Mouse (Mus musculus) forelimb bud, embryonic 11.5 days (tissue): ENCODE measurements at regions not wholly inside any gene's neighbourhood (a gene's known extent, or its start where the extent isn't known, plus 50 kb on each side); places are given as distances from the start of the nearest gene placed in this dataset.
"Not testable (repeated sequence)": the region's sequence is repeated elsewhere in the genome, so short reads cannot be mapped to it uniquely, and the experiment has no call there.

Source experiments
- DNase-seq: peaks from one replicate; pipeline ENCODE4 v3.0.0-alpha.2; 2012; ENCODE audit warnings: low read depth, low spot score

DNA sequence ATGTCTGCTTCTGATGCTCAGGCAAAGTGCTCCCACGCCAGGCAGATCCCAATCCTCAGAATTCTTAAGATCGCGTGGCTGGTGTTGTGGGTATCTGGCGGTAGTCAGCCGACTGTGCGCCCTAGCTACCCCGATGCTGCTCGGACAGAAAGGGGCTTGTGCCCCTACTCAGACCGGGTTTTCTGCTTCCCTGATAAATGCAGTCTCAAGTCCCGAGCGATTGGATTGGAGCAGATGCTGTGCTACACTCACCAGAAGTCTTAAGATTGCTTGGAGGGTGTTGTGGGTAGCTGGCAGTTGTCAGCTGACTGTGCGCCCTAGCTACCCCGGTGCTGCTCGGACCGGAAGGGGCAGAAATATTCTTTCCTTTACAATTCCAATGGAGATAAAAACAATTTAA lies 99.3 kb downstream of the Gm7489 start:
- not testable (repeated sequence) for DNase-seq

DNA sequence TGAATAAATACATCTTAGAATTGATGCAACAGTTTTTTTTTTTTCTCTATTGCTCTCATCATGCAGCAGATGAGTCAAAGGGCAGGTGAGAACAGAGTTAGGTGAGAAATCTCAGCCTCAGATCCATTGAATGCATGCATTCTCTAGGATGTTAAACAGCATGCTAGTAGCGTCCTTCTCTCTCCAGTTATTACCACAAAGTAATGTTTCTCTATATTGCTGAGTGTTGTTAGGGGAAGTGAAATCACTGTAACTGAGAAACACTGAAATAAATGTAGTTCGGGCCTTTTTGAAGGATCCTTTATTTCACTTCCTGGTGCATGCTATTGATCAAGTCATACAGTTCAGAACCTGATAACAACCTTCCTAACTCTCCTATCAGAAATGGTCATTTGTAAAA lies 105.2 kb downstream of the Gm7489 start:
- no peak for DNase-seq

DNA sequence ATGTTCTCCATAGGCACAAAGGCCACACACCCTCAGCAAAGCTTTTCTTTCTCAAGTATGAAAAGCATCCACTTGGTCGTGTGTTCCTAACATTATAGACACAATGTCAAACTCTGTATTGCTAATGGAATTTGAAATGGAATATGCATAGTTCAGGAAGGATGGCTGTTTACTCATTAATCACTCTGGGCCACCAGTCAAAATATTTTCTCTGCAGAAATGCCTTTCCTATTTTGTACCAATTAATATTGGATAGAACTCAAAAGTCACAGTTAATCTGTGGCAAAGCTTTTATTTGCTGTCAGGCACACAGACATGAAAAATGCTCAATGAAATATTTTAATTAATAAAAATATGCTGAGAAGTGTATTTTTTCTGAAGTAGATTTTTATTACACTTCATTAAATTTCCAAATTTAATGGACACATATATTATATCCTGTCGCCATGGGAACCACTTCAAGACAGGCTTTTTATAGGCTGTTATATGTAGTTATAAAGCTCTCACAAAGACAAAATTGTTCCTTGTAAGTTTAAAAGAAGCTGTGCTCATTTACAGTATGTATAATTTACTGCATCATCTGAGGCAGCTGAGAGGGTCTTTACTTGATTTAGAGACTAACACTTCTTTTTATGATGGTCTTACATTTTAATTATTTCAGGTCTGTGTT lies 110.6 kb downstream of the Gm7489 start:
- DNase-seq: peak; percentile 40

DNA sequence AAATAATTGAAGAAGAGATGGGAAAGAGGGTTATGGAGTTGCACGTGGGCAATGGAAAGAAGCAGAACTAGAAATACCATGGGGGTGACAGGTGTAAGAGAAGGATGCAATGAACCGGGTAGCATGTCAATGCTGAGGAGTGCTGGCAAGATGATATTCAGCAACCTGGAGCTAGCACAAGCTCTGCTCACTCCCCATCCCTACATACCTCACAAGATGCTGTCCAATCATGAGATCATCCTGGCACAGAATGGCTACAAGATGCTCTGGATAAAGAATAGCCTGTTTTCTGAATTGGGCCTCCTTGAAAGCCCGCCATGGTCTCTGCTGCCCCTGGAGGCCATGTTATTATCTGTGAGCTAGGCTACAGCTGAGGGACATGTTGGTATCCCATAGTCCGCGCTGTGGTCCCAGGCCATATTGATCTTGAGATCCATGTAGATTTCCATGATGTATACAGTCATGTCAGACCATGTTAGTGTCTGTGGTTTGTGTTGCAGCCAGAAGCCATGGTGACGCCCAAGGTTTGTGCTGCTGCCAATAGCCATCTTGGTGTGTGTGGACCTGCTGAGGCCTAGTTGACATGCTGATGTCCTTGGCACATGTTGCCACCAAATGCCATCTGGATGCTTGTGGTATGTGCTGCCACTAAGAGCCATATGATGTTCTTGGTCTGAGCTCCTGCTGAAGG lies 114.0 kb downstream of the Gm7489 start:
- DNase-seq: no peak

DNA sequence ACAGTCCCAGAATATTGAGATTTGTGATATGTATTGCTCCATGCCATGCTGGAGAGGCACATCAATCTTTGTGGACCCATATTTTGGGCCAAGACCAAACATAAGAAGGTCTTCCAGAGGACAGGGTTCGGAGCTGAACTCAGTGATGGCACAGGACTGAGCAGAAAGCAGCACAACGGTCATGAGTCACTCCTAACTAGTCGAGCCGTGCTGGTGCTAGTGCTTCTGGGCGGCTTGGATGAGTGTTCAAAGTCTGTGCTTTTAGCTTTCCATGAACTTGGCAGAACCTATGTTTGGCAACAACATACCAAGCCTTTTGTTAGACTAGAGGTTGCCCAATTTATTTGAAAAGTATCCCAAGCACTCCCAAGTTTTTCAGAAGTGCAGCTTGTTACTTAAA lies 149.1 kb downstream of the Gm7489 start:
- DNase-seq: no peak

DNA sequence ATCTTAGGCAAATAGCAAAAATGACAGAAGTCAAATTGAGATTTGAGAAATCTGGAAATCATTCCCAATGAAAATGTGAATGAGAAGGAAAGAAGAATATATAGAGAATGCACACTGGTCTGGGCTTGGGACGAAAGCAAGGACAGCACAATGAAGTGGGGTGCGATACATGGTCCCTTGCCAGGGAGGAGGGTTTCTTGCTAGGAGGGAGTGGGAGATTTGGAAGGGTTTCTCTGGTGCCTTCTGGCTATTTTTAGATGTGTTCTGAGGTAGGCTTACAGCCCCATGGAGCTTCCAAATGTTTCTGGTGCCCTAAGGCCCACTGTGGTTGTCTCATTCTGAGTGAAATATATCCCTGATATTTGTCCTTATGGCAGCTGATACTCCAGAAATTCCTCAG lies 166.0 kb downstream of the Gm7489 start:
- no peak for DNase-seq

DNA sequence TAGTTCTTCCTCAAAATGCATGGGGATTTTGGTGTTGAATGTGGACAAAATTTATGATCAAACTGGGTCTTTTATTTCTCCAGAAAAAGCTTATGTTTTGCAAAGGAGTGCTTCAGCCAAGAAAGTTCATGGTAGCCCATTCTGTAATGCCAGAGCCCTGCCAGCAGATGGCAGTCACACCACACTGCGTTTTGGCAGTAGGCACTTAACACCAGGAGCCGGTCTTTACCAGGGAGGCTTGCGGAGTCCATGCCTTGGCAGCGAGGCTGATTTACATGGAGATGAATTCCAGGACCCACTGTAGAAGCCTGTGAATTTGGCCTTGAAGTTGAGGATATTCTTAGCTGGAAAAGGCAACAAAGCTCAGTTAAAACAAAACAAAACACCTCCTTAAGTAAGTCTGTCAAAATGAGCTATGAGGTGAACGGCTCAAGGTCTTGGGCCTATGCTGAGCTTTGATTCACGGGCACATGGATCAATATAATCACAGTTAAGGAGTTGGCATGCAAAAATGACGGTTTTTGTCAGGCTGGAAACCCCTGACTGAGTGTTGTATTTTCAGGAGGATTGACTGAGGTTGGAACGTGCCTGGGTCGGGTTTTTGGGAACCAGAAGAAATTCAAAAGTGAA lies 185.4 kb downstream of the Gm7489 start:
- peak; percentile 80 for DNase-seq

DNA sequence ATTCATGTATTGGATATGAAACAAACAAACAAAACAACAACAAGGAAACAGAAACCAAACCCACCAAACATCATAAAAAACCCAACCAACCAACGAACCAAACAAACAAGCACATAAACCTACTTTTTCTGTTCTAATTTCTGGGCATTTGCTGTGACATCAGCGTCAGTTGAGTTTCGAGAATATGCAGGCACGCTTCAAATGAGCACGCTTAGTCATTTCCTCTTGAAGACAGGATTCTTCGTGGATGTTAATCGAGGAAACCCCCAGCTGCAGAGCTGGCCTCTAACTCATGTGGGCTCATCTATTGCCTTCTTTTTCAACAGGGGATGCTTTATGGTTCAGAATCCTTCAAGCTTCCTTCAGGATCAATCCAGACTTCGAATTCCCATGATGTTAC lies 187.0 kb downstream of the Gm7489 start:
- DNase-seq: no peak

DNA sequence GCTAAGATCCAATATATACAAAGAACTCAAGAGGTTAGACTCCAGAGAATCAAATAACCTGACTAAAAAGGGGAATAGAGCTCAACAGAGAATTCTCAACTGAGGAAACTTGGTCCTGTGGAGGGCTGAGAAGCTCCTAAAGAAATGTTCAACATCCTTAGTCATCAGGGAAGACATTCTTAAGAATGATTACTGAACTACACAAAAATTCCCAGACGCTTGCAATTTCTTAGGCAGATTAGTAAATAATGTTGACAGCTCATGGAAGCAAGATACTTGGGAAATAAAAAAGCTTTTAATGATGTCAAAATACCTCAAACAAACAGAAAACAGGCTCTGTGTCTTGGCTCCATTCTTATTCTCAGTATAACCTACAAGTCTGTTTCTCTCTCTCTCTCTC lies 206.6 kb downstream of the Gm7489 start:
- no peak for DNase-seq

DNA sequence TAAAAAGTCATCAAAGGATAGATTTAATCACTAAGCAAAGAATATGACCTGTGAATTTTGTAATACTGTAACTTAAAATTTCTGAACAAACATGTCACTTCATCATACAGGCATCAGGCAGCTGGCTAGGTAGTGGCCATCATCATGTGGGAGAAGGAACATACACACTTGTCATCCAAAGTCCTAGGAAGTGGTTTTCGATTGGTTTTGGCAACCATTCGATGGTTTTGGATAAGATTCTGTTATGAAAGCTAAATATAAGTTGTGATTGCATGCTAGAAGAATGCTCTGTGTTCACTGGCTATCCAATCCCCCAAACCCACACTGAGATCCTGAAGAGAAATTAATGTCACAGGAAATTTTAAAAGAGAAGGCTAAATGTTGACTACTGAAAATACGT lies 207.7 kb downstream of the Gm7489 start:
- no peak for DNase-seq

DNA sequence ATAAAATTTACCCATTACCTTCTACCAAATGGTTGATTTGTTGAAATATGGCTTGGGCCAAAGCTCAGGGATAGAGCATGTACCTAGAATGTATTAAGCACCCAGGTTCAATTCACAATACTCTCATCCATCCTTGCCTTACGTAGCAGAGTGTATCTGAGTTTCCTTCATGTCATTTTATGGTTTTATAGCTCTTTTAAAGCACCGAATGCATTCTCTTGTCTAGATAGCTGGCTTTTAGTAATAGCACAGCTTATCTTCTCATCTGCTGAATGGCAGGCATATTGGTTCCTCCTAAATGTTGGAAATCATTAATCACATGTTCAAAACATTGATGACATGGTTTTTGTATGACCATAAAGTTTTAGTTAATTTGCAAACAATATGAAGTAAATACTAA lies 212.8 kb downstream of the Gm7489 start:
- DNase-seq: no peak

DNA sequence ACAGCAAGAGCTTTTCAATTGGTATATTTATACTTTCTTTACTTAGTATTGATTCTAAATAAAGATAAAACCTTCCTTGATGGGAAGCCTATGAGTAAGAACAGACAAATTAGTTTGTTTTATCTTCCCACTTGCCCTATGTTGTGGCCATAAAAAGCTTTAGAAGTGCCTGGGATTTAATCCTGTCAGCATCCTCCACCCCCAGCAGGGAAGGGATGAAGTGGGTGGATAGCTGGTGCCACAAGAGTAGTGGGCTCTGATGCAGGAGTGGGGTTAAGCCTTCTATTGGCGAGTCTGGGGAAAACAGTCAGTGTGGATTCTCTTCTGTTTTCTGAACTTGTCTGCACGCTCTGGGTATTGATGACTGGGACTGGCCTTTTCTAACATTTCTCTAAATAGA lies 227.7 kb downstream of the Gm7489 start:
- DNase-seq: no peak

DNA sequence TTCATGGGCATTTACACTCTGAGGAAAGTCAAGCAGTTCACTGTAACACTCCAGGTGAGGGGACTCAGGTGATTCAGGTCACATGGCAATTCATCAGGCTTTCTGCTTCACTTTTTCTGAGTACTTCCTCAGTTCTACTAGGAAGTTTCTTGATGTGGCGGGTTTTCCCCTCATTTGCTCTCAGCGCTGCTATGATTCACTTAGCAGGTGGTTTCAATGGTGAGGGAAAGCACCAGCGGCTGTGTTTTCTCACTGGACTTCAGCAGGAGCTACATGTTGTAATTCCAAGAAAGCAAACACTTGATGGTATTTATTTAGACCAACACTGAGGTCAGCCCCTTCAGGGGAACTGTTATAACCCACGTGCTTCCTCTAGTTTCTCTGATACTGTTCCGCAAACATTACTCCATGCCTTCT lies 229.4 kb downstream of the Gm7489 start:
- no peak for DNase-seq

DNA sequence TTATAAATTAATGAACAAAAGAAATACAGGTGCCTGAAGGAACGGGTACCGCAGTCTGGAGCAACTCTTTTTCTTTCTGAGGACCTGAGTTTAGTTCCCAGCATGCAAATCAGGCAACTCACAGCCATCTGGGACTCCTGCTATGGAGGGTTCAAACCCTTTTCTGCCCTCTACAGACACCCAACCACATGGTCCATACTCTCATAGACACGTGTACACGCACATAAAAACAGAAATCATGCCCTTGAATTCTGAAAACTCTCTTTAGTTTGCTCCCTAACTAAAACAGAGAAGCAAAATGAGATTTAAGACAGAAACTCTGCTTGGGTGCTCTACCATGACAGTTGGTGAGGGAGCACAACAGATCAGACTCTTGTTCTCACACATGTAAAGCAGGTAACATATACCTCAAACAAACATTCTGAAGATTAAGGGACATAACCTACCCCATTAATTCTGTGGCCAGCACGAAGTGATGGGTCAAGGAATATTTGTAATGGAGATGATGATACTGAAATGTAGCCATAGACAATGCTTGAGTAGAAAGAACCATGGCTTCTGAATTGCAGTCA lies 233.3 kb downstream of the Gm7489 start:
- no peak for DNase-seq

DNA sequence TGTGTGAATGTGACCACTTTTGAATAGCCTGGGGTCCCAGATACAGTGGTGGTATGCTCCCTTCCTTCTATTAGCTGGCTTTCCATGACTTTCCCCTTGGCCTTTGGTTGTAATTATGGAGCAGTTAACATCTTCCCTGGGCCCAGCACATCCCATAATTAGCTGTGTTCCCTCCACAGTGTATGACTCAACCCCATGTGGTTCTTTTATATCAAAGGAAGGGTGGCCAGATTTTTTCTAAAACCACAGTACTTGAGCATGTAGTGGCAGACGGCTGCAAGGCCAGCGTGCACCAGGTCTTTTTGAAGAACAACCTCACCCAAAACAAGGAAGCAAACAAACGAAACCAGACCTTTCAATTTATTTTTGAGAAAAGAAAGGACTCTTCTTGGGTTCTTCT lies 235.8 kb downstream of the Gm7489 start:
- DNase-seq: no peak

DNA sequence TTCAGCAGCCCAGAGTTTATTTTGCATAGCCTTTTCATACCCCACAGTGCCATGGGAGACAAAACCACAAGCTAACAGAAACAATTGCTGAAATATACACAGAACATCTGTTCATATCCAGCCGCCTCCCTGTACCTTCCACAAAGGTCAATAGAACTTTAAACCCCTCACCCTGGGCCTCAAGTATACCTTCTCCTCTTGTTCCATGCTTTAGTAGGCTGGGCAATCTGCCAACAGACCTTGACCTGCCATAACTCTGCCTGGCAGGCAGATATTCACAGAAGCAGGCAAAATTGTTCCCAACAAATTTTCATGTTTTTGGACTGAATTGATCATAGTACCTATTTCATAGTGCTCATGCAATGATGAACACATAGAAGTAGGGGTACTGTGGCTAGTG lies 279.6 kb downstream of the Gm7489 start:
- peak; percentile 10 for DNase-seq

DNA sequence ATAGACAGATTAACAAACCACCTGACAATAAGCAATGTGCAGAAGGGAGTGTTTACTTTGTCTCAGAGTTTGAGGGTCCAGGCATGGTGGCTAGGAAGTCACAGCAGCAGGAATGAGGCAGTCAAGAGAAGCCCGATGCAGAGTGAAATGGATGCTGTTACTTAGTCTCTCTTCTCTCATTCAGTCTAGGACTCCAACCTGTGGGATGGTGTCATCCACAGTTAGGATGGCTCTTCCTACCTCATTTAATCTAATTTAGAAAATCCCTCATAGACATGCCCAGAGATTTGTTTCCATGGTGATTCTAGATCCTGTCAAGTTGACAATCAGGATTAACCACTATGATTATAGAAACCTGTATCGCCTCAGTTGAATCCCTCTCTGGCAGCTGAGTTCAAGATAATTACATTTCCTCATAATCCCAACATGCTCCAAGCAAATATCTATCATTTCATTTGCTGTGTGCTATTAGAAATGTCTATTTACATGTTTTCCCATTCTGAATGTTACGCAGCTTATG lies 283.2 kb downstream of the Gm7489 start:
- no peak for DNase-seq

DNA sequence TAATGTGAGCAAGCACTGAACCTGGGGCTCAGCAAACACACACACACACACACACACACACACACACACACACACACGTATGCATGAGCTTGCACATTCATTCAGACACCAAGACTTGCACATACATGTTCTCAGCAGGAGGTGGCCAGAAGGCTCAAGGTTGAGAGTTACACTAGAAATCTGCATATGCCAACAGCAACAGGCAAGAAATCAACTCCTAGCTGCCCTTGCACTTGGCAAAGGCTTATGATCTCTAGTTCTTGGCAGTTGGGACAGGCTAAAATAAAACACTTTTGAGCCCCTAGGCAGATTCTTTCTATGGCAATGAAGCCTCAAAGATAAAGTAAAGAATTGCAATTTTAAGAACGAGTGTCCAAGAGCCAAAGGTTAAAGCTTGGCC lies 292.5 kb downstream of the Gm7489 start:
- DNase-seq: no peak

DNA sequence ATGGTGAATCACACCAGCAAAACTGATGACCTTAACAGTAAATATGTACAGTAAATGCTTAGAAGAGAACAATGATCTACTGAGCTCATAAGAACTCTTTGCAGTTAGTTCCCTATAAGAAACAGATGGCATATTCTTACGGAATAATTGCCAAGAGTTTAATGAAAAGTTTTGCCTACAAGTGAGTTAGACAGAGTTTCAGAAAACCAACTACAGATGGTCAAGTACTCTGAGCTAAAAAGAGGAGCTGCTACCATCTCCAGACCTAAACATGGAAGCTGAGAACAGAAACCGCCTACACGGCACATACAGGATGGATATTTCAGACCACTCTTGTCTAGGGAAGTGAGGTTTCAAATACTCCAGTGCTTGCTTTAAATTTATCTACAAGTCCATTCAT lies 293.1 kb downstream of the Gm7489 start:
- DNase-seq: no peak
